Mouse (Mus musculus): ENCODE data around the gene Hmox1.

Gene Hmox1

DNA sequence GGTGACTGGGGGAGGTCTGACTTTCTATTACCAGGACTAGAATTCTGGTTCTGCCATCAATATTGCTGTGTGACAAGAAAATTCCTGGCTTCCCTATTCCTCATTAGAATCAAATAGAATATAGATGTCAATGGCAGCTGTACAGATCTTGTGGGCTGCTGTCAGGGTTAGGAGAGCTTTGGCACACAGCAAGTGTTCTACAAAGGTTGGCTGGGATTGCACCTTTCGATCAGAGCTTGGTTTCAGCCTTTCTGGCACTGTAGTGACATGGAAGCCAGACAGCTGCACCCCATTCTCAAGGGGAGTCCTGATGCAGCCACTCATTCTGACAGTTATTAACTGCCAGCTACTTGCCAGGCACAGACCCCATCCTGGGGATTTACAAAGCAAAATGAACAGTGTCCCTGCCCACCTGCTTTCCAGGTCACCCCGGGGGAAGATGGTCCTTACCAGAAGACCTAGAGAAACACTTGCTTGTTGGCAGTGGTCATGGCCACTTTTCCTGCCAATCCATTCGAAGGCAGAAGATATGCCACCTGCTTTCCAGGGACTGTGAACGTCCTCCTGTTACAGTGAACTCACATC, 2.5 kb upstream of the Hmox1 start:
- no peak for DNase-seq

DNA sequence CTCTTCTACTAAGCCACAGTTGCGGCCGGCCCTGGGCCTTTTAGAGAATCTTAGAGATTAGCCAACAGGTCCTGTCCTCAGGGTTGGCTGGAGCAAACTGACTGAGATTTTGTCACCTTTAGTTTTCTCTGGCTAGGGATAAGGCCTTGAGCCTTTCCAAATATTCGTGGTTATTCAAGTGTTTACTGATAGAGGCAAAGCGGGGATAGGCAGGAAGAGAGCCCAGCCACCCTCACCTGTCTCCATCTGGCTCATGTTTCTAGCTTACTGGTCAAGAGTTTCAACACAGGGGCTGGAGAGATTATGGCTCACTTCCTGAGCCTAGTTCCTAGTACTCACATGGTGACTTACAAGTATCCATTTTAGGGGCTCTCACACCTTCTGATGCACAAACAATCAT, 9.5 kb downstream of the Hmox1 start:
- DNase-seq, result no peak

DNA sequence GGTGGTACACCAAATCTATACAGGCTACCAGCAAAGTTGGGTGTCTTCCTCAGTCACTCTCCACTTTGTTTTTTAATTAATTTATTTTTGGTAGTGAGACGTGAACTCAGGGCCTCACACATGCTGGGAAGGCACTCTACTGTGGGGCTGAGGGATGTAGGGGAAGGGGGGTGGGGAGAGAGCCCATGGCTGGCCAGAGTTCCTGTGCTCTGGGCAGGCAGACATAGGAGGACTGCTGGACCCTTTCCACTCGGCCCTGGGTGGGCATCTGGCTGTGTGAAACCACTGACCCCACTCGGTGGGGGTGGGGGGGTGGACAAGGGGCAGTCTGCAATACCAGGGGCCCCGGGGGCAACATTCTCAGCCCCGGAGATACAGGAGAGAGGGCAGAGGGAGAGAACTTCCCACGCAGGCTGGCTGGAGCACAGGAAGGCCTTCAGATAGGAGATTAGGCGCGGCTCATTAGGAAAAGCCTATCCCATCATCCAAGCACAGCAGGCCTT, 10.0 kb downstream of the Hmox1 start:
- no peak for DNase-seq

DNA sequence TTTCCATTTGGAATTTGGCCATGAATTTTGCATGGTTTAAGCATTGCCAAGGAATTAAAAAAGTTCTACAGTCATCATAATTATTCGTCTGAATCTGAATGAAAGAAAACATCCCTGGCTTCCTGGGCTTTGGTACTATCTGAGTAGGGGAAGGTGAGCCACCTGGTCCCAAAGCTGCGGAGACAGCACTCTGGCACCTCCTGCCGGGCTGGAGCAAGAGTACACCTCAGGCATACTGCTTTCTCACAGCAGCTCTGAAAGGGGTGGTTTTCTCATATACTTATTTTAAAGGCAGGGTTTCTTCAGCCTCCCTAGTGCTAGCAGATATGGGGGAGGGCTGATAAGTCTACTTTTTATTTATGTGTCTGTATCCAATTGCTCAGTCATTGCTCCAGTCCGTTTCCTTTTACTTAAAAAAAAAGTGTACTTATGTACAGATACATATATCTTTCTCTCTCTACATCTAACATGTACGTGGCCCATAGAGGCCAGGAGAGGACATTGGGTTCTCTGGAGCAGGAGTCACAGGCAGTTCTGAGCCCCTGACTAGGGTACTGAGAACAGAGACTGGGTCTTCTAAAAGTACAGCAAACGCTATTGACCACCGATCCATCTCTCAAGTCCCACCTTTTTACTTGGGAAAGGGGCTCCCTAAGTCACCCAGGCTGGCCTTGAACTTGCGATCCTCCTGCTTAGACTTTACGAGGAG, 15.3 kb downstream of the Hmox1 start:
- DNase-seq, result peak; percentile 89

DNA sequence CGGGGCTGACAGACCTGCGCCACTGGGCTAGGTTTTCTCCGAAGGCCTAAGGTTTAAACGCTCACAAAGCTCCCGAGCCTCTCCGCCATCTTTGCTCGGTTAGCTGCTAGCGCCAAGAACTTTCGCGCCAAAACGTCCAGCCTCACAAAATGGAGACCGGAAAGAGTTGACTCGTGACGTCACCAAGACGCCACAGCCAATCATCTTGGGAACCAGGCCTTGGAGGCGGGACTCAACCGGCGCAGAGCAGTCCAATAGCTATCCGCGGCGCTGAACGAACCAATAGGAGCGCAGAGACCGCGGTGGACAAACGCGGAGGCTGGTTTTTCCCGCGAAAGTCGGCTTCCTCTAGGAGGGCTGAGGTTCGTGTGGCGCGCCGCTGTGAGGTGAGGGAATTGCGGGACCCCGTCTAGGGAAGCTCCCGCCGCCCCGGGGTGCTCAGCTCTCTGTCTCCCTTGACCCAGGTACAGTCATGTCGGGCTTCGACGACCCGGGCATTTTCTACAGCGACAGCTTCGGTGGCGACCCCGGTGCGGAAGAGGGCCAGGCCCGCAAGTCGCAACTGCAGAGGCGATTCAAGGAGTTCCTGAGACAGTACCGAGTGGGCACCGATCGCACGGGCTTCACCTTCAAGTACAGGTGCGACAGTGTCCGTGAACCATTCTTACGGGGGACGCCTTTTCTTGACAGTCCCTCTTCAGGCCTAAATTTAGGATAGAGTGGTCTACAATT, 16.0 kb downstream of the Hmox1 start, which contains the start of gene Mcm5:
Gene Mcm5 (plus strand): TSS at position 334 of the 732 bp plus-strand sequence.
- DNase-seq, result peak; percentile 99

DNA sequence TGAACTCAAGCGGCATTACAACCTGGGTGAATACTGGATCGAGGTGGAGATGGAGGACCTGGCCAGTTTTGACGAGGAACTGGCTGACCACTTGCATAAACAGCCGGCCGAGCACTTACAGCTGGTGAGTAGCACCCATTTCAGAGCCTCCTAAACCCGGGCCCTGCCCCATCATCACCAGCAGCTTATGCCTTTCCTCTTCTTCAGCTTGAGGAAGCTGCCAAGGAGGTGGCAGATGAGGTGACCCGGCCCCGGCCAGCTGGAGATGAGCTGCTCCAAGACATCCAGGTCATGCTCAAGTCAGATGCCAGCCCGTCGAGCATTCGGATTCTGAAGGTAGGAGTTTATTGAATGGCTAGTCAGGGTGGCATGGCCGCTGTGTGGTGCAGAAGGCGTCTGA, 16.7 kb downstream of the Hmox1 start:
- DNase-seq, result no peak

DNA sequence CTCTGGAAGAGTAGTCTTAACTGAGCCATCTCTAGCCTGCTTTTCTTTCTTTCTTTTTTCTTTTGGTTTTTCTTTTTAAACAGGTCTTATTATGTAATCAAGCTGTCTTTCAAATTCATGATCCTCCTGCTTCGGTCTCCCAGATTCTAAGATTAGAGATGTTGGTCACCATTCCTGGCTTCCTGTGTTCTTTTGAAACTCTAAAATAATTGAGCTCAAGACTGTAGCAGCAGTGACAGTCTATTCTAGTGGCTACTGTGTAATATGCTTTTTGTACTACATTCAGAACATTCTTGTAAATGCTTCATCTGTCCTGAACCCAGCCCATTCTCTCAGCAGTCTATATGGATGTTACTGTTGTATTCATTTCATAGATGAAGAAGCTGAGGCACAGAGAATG, 25.1 kb downstream of the Hmox1 start:
- no peak for DNase-seq

DNA sequence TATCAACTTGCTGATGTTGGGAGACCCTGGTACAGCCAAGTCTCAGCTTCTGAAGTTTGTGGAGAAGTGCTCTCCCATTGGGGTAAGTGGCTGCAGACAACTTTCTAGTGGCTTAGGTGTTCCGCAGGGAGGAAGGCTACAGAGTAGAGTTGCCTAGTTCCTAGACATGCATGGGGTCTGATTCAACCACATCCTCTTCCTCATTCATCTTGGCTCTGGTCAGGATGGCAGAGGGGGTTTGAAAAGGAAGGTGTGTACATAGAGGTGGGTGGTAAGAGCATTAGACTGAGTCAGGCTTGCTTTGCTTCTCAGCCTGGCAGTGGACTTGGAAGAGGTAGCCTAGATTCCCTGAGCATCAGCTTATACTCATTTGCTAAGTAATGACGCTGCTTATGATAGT, 25.9 kb downstream of the Hmox1 start:
- DNase-seq, result no peak

DNA sequence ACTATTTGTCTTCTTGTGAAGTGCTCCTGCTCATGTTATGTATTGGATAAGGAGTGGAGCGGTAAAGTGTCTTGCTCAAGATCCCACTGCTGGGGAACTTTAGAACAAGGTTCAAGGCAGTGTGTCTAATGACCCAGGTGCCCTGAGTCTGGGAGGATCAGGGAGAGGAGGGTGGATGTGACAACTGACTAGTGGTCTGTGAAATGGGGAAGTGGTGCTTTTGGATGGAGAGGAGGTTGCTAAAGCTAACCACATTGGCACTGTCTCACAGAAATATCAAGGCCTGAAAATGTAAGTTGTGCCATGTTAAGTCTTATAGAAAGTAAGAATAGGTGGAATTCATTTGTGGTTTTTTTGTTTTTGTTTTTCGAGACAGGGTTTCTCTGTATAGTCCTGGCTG, 26.3 kb downstream of the Hmox1 start:
- no peak for DNase-seq

DNA sequence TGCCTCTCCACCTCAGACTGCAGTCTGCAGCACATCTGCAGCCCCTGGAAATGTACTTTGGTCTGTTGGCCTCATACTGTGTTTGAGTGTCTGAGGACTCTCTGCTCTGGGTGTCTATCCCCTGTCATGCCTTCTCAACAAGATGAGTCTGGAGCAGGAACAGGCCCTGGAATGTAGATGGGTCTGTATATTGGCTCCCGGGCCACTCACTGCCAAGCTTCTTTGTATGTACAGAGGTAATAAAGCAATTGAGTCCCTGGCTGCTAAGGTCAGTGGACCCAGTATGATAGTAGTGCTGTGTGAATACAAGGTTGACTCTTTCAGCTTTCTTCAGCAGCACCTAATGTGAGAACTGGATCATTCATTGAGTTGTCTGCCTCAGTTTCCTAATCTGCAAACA, 34.0 kb downstream of the Hmox1 start:
- no peak for DNase-seq

DNA sequence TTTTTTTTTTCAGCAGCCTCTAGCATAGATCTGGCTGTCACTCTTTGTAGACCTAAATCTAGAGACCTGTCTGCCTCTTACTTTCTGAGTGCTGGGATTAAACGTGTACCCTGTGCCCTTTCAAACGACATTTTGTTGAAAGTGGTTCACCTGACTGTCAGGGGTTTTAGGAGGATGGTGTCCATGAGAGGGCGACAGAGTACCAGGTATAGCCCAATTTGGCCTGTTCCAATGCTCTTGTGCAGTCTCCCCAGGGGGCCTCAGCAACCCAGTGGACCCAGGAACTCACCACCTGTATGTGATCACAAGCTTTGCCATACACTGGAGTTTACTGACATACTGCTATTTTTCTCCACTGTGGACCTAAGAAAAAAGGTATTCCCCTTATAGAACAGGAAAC, 39.1 kb downstream of the Hmox1 start:
- DNase-seq, result peak; percentile 61

DNA sequence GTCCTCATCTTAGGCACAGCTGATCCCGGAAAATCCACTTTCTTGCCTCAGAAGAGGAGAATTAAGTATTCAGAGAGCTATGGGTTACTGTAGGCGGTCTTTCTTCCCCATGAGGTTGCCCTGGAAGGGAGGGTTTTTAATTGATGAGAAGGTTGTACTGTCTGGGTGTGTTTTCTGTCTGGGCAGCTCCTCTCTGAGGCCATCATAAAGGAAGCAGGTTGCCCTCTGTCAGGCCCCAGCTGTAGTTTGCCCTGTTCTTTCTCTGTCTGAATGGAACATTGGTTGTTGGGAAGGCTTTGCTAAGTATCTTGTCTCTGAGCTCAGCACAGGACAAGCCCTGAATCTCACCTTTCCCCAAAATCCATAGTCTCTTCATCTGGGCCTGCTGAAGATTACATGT, 40.0 kb downstream of the Hmox1 start:
- no peak for DNase-seq

DNA sequence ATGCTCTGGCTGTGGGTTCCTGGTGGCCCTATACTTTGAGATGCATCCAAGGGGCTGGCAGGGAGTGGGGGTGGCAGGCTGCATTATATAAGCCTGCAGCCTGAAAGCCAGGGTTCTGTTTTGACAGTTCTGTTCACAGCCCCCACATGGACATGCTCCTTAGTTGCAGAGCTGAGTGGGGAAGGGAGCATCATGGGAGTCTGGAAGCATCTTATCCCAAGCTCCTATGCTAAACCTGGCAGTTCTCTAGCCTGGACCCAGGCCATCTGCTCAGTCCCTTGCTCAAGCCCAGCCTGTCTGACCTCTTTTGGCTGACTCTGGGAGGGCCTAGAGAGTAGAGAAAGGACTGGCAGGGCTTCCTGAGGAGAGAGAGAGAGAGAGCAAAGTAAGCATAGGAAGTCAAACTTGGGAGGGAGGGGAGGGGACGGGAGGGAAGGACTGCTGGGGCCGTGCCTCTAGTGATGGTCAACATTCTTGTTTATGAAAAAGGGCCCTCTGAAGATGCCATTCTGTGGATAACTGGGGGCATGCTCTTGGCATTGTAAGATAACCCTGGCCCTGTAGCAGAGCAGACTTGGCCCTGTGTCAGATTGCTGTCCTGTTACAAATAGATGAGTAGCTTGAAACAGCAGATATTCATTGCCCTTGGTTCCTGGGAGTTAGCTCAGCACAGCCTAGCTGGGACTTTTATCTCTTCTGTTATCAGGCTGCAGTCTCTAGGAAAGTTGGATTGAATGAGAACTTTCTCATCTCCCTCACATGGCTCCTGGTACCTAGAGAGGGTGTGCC, 41.4 kb downstream of the Hmox1 start:
- peak; percentile 58 for DNase-seq

DNA sequence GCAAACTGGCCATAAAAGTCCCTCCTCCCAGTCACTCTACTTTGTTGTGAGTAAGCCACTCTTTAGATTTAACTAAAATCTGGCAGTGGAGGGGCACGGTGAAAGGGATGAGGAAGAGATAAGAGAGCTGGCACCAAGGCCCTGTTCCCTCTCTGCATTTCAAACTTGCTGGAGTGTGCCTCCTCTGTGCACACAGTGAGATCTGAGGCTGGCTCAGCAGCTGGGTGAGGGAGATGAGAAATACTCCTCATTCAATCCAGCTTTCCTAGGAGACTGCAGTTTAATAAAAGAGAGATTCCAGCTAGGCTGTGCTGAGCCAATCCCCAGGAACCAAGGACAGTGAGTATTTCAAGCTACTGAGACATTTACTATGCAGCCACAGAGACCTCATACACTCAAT, 42.3 kb downstream of the Hmox1 start:
- DNase-seq, result no peak

DNA sequence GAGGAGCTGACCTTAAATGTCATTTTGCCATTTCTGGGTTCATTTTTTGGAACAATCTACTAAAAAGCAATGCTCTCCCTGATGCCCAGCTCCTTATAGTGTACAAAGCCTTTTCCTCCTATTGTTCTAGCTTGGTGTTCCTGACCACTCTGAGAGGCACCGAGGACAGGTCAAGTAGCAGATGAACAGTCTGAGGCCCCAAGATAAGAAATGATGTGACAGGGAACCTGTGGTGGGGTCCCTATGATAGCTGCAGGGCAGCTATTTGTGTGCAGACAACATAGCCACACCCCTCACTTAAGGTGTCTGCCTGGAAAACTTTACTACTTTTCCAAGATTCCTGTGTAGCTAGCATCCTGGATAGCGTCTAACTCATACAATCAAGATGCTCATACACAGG, 42.8 kb downstream of the Hmox1 start:
- DNase-seq, result no peak

DNA sequence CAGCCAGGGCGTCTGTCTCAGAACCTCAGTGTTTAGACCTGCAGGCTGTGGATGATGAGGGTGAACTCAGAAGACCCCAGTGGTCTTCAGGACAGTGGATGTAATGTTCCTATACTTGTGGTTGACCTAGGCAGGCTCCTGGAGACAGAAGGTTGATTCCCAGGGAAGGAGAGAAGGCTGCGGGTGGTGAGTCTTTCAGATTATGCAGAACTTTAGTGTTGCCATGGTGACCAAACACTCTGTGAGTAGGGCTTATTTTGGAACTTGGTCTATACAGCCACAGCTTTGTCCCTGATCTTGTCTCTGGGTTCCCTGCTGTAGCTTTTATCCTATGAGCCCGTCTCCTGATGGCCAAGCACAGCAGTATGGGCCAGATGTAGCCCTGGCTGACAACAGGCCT, 44.1 kb downstream of the Hmox1 start:
- no peak for DNase-seq
